Mouse (Mus musculus) kidney, embryonic 16.5 days (tissue): ENCODE measurements around the gene Tyrp1. TPM values are rescaled to one million over a fixed set of nuclear protein-coding genes. Genes with fewer than 3 reads are reported as not detected.

Source experiments
- ATAC-seq: fragments of 200-750 bp; cut with Nextera tagmentation; 2 replicates; pipeline ENCODE4 v1.8.0; 2017; ENCODE audit warnings: moderate TSS enrichment; ENCODE audit not compliant: low FRiP score, low TSS enrichment
- H3K27ac ChIP-seq: fragments of 300-500 bp; sonication (generic); 2 replicates; pipeline ENCODE4 v1.5.1; 2014; ENCODE audit warnings: low read length
- H3K27me3 ChIP-seq: fragments of 300-500 bp; sonication (generic); 2 replicates; pipeline ENCODE4 v1.6.1; 2014; ENCODE audit warnings: low read length, control low read depth, mixed read lengths; ENCODE audit not compliant: insufficient read depth
- H3K36me3 ChIP-seq: fragments of 300-500 bp; sonication (generic); 2 replicates; pipeline ENCODE4 v1.6.1; 2014; ENCODE audit warnings: low read length, control low read depth, mixed read lengths; ENCODE audit not compliant: insufficient read depth
- H3K4me1 ChIP-seq: fragments of 300-500 bp; sonication (generic); 2 replicates; pipeline ENCODE4 v1.6.1; 2014; ENCODE audit warnings: low read length, control low read depth, mixed read lengths; ENCODE audit not compliant: insufficient read depth
- H3K4me2 ChIP-seq: fragments of 300-500 bp; sonication (generic); replicated peaks from 2 replicates; pipeline ENCODE4 v1.6.1; 2014; ENCODE audit warnings: low read depth, low read length
- H3K4me3 ChIP-seq: fragments of 300-500 bp; sonication (generic); 2 replicates; pipeline ENCODE4 v1.5.1; 2014; ENCODE audit warnings: mild to moderate bottlenecking, low read length
- H3K9ac ChIP-seq: fragments of 300-500 bp; sonication (generic); replicated peaks from 2 replicates; pipeline ENCODE4 v1.6.1; 2014; ENCODE audit warnings: low read length
- H3K9me3 ChIP-seq: fragments of 300-500 bp; sonication (generic); 2 replicates; pipeline ENCODE4 v1.6.1; 2016; ENCODE audit warnings: low read length, control low read depth
- WGBS: fragments of 180-500 bp; shearing (Covaris S2); extraction: QIAGEN DNeasy Blood & Tissue Kit; methylation state at CpG from one replicate; pipeline ENCODE4 v1.1.7; 2014; 5-methylcytosine and 5-hydroxymethylcytosine counted together
- polyA plus RNA-seq: library from polyadenylated mRNA; unstranded; fragments of >200 nt; fragmentation: Nextera tagmentation; extraction: Ambion mirVana; gene quantifications from 2 replicates; pipeline ENCODE4 v1.2.1, GENCODE M21; 2015

Tyrp1 gene
- polyA plus RNA-seq = not detected in 2 replicates

DNA sequence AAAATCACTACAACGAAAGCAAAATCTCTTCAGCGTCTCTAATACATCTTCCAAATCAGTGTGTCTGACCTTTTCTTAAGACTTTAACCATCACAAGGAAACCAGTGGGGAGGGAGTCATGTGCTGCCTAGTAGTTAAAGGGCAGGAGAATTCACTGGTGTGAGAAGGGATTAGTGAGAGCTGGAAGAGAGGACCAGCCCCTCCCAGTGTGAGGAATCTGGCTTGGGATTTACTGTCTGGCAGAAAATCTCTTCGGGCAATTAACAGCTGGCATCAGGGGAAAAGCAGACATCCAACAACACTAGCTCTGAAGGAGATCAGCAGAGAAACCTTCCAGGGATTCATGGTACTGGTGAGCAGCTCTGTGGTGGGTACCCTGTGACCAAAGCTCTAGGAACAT, at the start of gene Tyrp1:
Tyrp1 (plus strand) TSS at position 74 of the 400 bp plus-strand sequence.
- H3K27ac ChIP-seq = no peak within 1 kb of the TSS
- no peak within 1 kb of the TSS for H3K9ac ChIP-seq
- 57% methylated on average over 3 of the region's 3 CpGs for WGBS
- no peaks in the 10 kb centered on the region for H3K27me3 ChIP-seq
- H3K4me2 ChIP-seq = no peak within 1 kb of the TSS
- no peaks in the 10 kb centered on the region for H3K36me3 ChIP-seq
- no peak for ATAC-seq
- H3K4me1 ChIP-seq = no peaks in the 10 kb centered on the region
- H3K4me3 ChIP-seq = no peak within 1 kb of the TSS
- H3K9me3 ChIP-seq = no peaks in the 10 kb centered on the region

DNA sequence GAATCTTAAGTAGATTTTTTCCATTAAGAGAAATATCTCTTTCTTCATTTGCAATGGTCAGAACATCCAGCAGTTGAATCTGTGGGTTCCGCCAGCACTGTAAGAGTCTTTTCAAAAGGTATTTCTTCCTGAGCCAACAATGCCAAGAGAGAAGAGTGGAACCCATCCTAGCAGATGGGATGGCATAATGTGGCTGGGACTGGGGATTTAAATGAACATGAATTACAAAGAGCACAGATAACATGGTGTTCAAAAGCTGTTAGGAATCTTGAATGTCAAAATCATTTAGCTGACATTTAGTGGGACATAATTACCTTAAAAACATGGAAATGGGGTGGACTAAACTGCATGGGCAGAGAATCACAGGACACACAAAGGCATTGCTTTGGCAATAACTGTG, 45.6 kb upstream of the Tyrp1 start:
- no peaks in the 10 kb centered on the region for H3K36me3 ChIP-seq
- no peak overlapping the region for H3K4me3 ChIP-seq
- WGBS = 94% methylated on average over 1 of the region's 1 CpGs
- H3K4me1 ChIP-seq = no peaks in the 10 kb centered on the region
- ATAC-seq = no peak
- no peak overlapping the region for H3K9ac ChIP-seq
- no peak overlapping the region for H3K4me2 ChIP-seq
- H3K27ac ChIP-seq = no peak overlapping the region
- no peaks in the 10 kb centered on the region for H3K27me3 ChIP-seq
- H3K9me3 ChIP-seq = no peaks in the 10 kb centered on the region

DNA sequence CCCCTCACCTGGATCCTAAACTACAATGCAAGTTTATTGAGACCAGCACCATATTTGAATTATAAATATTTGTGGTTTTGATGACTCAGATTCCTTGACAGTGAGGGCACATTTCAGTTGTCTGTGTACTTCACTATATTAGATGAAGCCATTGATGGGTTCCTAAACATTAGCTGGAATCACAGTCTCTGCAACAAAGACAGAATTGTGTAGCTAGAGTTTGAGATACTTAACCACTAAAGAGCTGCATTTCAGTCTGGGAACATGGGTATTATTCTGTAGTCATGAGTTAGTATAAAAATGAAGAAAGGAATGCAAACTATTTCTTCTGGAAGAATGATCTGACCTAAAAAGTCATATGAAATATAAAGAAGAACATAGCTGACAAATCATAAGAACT, 14.4 kb upstream of the Tyrp1 start:
- H3K4me3 ChIP-seq = no peak overlapping the region
- H3K4me1 ChIP-seq = no peaks in the 10 kb centered on the region
- no peak overlapping the region for H3K27ac ChIP-seq
- H3K27me3 ChIP-seq = no peaks in the 10 kb centered on the region
- H3K9ac ChIP-seq = no peak overlapping the region
- no peak overlapping the region for H3K4me2 ChIP-seq
- no peaks in the 10 kb centered on the region for H3K36me3 ChIP-seq
- no peak for ATAC-seq
- no peaks in the 10 kb centered on the region for H3K9me3 ChIP-seq

DNA sequence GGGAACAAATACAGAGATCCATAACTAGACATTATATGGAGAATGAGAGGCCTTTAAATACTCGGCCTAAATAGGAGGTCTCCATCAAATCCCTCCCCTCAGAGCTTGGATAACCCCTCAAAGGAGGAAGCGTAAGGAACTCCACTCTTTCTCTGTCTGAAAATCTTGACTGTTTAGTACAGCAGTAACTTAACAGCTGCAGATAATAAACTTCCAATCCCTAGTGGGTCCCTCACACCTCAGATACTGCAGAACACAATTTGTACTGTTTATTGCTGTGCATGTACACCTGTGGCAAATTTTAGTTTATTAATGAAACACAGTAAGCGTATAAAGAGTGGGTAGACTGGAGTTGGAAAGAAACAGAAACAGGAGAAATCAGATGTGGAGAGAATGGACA, 12.0 kb upstream of the Tyrp1 start:
- Histone ChIP-seq H3K36me3 (no peaks in the 10 kb centered on the region), H3K9me3 (no peaks in the 10 kb centered on the region), H3K27me3 (no peaks in the 10 kb centered on the region), H3K27ac (no peak overlapping the region), H3K4me1 (no peaks in the 10 kb centered on the region), H3K9ac (no peak overlapping the region), H3K4me3 (no peak overlapping the region), H3K4me2 (no peak overlapping the region)
- 80% methylated on average over 3 of the region's 3 CpGs for WGBS
- ATAC-seq = no peak

DNA sequence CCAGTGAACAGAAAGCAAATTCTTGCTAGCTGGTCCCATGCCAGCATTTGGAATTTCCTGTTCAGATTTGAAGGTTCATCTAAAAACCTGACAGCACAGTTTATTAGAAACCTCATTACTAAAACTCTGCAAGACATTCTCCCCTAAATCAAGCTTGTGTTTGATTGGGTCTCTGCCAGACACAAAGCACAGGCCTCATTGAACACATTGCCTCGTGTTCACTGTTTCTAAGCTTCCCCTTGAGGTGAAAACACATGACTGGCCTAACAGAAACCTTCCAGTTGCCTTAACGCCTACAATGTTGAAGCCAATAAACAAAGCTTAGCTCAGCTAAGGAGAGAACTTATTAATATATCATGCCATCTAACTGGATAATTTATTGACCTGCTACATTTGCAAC, 5.7 kb upstream of the Tyrp1 start:
- WGBS = 48% methylated on average over 2 of the region's 2 CpGs
- Histone ChIP-seq H3K4me2 (no peak overlapping the region), H3K9me3 (no peaks in the 10 kb centered on the region), H3K27ac (no peak overlapping the region), H3K4me3 (no peak overlapping the region), H3K4me1 (no peaks in the 10 kb centered on the region), H3K27me3 (no peaks in the 10 kb centered on the region), H3K9ac (no peak overlapping the region), H3K36me3 (no peaks in the 10 kb centered on the region)
- no peak for ATAC-seq

DNA sequence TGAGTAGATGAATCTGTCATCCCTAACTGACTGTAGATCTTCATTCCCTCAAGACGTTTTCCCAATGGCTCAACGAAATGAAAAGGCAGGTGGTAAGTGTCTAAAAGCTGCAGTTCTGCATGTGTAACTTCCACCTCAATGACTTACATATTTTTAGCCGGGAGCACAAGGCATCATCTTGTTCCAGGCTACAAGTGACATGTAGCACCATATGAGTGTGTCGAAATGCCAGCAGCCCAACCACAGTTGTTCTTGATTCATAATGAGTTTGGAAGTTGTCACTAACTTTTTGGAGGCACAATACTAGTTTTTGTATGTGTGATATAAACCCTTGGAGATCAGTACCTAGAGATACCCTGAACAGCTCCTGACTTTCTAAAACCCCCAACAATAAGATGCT, 5.4 kb downstream of the Tyrp1 start:
- WGBS = 72% methylated on average over 4 of the region's 4 CpGs
- H3K36me3 ChIP-seq = no peaks in the 10 kb centered on the region
- no peak overlapping the region for H3K9ac ChIP-seq
- no peak for ATAC-seq
- no peaks in the 10 kb centered on the region for H3K27me3 ChIP-seq
- no peak overlapping the region for H3K4me2 ChIP-seq
- H3K9me3 ChIP-seq = no peaks in the 10 kb centered on the region
- H3K4me1 ChIP-seq = no peaks in the 10 kb centered on the region
- H3K27ac ChIP-seq = no peak overlapping the region
- no peak overlapping the region for H3K4me3 ChIP-seq

DNA sequence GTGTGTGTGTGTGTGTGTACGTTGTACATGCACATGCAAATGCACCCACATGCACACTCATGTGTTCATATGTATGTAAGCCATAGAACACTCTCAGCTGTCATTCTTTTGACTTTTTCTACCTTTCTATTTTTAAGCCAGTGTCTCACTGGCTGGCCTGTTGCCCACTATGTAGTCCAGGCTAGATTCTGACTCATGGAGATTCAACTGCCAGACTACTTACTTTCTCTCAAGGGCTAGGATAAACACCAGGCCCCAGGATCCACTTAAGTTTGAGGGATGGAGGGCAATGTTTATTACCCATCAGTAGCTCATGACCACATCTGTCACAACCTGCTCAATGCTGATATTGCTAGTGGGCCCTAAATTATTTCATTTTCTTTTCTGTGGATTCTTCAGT, 8.1 kb downstream of the Tyrp1 start:
- Histone ChIP-seq H3K4me2 (no peak overlapping the region), H3K36me3 (no peaks in the 10 kb centered on the region), H3K9ac (no peak overlapping the region), H3K4me1 (no peaks in the 10 kb centered on the region), H3K4me3 (no peak overlapping the region), H3K9me3 (no peaks in the 10 kb centered on the region), H3K27me3 (no peaks in the 10 kb centered on the region), H3K27ac (no peak overlapping the region)
- 80% methylated on average over 1 of the region's 1 CpGs for WGBS
- no peak for ATAC-seq

DNA sequence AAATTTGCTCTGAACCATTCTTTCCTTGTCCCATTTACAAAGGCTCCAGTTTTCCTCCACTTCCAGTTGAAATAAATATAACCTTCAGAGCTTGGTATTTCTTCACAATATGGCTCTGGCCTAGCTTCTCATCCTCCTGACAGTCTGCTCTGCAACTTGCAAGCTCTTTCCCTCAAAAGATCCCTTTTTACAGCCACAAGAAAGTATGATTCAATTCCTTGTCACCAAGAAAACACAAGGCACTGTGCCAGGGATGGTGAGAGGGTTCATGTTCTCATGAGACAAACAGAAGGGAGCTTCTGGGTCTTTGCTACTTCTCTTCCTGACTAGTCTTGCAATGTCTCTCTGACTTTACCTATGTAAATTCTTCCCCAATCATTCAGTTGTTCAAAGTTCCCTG, 9.8 kb downstream of the Tyrp1 start:
- Histone ChIP-seq H3K36me3 (no peaks in the 10 kb centered on the region), H3K27ac (no peak overlapping the region)

DNA sequence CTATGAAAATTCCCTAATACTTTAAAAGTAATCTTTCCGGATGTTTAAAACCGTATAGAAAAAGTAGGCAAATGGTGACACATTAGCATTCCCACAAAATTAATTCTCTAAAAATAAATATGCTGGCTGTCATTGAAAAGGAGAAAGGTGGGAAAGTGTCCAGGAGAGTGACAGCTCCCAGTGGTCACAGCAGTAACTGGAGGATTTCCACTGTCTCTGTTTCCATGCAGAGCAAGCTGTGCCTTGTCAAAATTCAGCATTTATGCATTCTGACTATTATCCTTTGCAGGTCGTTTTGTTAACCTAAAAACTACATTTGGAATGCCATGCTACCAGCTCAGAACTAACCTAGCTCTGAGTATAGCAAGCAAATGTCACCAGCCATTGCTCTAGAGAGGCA, 12.1 kb downstream of the Tyrp1 start:
- WGBS = 68% methylated on average over 3 of the region's 3 CpGs
- Histone ChIP-seq H3K36me3 (no peaks in the 10 kb centered on the region), H3K4me1 (no peaks in the 10 kb centered on the region), H3K9me3 (no peaks in the 10 kb centered on the region), H3K27me3 (no peaks in the 10 kb centered on the region), H3K9ac (no peak overlapping the region), H3K4me3 (no peak overlapping the region), H3K4me2 (no peak overlapping the region), H3K27ac (no peak overlapping the region)
- no peak for ATAC-seq

More for the DNA sequence above, 9.8 kb downstream of the Tyrp1 start:
- Histone ChIP-seq H3K9ac (no peak overlapping the region), H3K9me3 (no peaks in the 10 kb centered on the region), H3K4me2 (no peak overlapping the region), H3K27me3 (no peaks in the 10 kb centered on the region), H3K4me3 (no peak overlapping the region), H3K4me1 (no peaks in the 10 kb centered on the region)
- ATAC-seq = no peak

DNA sequence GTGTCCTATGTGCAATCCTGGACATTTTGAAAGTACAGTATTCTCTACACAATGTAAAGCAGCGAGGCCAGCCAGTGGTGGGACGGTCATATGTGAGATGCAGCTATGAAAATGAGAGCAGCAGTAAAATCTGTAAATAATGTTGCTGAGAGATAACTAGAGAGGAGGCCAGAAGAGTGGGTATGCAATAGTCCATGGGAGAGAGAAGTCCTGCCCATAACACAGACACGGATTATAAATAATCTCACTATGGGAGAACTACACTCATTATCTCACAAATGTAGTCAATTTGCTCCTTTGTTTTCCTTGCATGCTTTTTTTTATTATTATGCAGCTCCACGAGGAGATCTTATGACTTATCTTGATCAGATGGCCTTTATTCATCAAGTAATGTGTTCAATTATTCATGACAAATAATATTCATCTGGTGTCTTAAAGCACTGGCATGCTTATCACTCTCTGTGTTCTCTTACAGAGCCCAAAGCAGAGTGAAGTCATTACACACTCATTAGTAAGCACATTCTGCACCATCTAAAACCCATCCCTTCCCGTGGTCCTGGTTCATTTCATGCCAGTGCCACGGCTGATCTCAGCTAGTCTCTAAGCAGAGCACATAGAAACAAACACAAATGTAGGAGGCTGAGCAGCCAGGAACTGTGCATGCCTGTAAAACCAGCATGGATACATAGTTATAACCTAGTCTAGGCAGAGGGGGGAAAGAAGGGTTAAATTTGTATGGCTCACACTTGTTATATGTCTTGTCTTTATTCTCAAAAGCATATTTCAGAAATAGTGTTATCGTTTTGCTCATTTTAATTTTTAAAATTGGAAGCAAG, 18.9 kb downstream of the Tyrp1 start:
- Histone ChIP-seq H3K9me3 (no peaks in the 10 kb centered on the region), H3K9ac (no peak overlapping the region), H3K27me3 (no peaks in the 10 kb centered on the region), H3K4me3 (no peak overlapping the region), H3K36me3 (no peaks in the 10 kb centered on the region), H3K4me2 (no peak overlapping the region), H3K4me1 (no peaks in the 10 kb centered on the region), H3K27ac (no peak overlapping the region)
- 78% methylated on average over 7 of the region's 7 CpGs for WGBS
- ATAC-seq = no peak
